In the genomic region with DNA sequence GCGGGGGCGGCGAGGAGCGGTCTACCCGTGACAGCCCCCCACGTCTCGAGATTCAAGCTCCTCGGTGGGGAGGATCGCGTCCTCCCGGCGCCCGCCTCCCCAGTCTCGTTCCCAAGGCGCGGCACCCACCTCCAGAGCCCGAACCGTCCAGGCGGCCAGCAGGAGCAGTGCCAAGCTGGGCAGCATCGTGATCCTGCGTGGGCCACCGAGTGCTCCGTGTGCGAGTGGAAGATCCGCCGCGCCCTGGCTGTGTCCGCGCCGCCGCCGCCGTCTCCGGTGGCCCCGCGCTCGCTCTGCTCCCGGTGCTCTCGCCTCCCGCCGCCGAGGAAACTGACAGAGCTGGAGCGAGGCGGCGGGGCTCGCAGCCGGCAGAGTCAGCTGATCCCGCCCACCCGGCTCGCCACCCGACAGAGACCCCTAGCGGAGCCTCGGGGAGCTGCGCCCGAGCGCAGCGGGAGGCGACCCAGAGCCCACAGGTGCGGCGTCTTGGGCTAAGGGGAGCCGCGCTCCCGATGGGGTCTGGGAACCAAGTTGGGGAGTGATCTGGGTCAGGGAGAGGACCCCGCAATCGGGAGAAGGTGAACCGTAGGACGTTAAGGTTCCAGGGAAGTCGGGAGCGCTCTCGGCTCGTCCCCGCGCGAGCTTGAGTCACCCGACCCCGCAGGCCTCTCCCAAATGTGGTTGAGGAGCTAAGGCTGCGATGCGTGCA, we compare ENCODE assay signal across 7 mouse cellular contexts. TPM values are rescaled to one million over a fixed set of nuclear protein-coding genes. Genes with fewer than 3 reads are reported as not detected.
DNase-seq lines count a peak whose midpoint lies in the region; ATAC-seq lines count a peak whose summit lies in the region.

A gene (minus strand): TSS at position 394 of the 709 bp plus-strand sequence.

- peak within 1 kb of the TSS; percentile 54 for H3K27ac ChIP-seq in intestine, embryonic 16.5 days (ENCODE audit: low read length)
- H3K27ac ChIP-seq in midbrain, embryonic 11.5 days (ENCODE audit: low read depth, low read length): peak within 1 kb of the TSS; percentile 82

- peak within 1 kb of the TSS; percentile 75 for H3K4me3 ChIP-seq in intestine, embryonic 16.5 days (ENCODE audit: low read length)
- H3K4me3 ChIP-seq in midbrain, embryonic 11.5 days (ENCODE audit: low read depth, low read length): peak within 1 kb of the TSS; percentile 90

- H3K36me3 ChIP-seq in intestine, embryonic 16.5 days (ENCODE audit: control insufficient read depth, insufficient read depth, low read length): no peaks in the 10 kb centered on the region
- H3K36me3 ChIP-seq in midbrain, embryonic 11.5 days (ENCODE audit: control insufficient read depth, insufficient read depth, low read length): no peaks in the 10 kb centered on the region

- H3K4me2 ChIP-seq in intestine, embryonic 16.5 days (ENCODE audit: low read depth, low read length): peak within 1 kb of the TSS; percentile 79
- peak within 1 kb of the TSS; percentile 56 for H3K4me2 ChIP-seq in midbrain, embryonic 11.5 days

- peak; percentile 80 for DNase-seq in adrenal gland, adult 8-10 months
- DNase-seq in embryo, embryonic 11.5 days (ENCODE audit: low read depth, low spot score): peak; percentile 79
- peak; percentile 88 to 90 for DNase-seq in gastrocnemius, postnatal 4 days (ENCODE audit: low spot score in 2 of 2)
- DNase-seq in left cerebral cortex, postnatal 4 days: peak; percentile 91
- peak; percentile 99 for DNase-seq in midbrain, embryonic 11.5 days (ENCODE audit: low spot score, missing footprints)
- DNase-seq in skeletal muscle tissue, adult 2 months (ENCODE audit: low read depth, low spot score): peak; percentile 67

- H3K4me1 ChIP-seq in intestine, embryonic 16.5 days (ENCODE audit: control insufficient read depth, insufficient read depth, low read length): peaks cover 18% of the 10 kb centered on the region
- peaks cover 7% of the 10 kb centered on the region for H3K4me1 ChIP-seq in midbrain, embryonic 11.5 days (ENCODE audit: control insufficient read depth, insufficient read depth, low read length)

- intact Hi-C loops in left cerebral cortex, postnatal 4 days (cut with DNase I): loop anchor here (2.0 to 5.0 kb wide), 2 partner anchors 83 to 504 kb away; no protein-coding TSS in a partner anchor

- H3K9me3 ChIP-seq in intestine, embryonic 16.5 days (ENCODE audit: control insufficient read depth, low read length): no peaks in the 10 kb centered on the region
- no peaks in the 10 kb centered on the region for H3K9me3 ChIP-seq in midbrain, embryonic 11.5 days (ENCODE audit: control insufficient read depth, low read length)

- H3K9ac ChIP-seq in intestine, embryonic 16.5 days (ENCODE audit: low read depth, low read length): peak within 1 kb of the TSS; percentile 93
- H3K9ac ChIP-seq in midbrain, embryonic 11.5 days (ENCODE audit: low read length): peak within 1 kb of the TSS; percentile 92

- ATAC-seq in intestine, embryonic 16.5 days: peak; percentile 79
- ATAC-seq in midbrain, embryonic 11.5 days (ENCODE audit: low FRiP score): peak; percentile 87

- under 1% methylated on average over 69 of the region's 78 CpGs for WGBS in intestine, embryonic 16.5 days
- under 1% methylated on average over 73 of the region's 78 CpGs for WGBS in midbrain, embryonic 11.5 days

- no peaks in the 10 kb centered on the region for H3K27me3 ChIP-seq in intestine, embryonic 16.5 days (replicated peaks; ENCODE audit: control insufficient read depth, insufficient read depth, low read length)
- H3K27me3 ChIP-seq in midbrain, embryonic 11.5 days (ENCODE audit: control insufficient read depth, insufficient read depth, low read length): peaks cover 2% of the 10 kb centered on the region; the same call in 1 of the 2 replicates

RNA-seq across cellular contexts. Expression of the gene that starts here (rescaled TPM):
- total RNA-seq in adrenal gland, adult 8-10 months (2022): 100 to 1,000 TPM; 320 to 378 (median 351) TPM
- 100 to 1,000 TPM; 259 to 283 TPM for total RNA-seq in gastrocnemius, postnatal 4 days (2021)
- 121 and 125 TPM in 2 replicates for polyA plus RNA-seq in intestine, embryonic 16.5 days (2015; fragmentation: Nextera tagmentation; extraction: Ambion mirVana)
- 100 to 1,000 TPM; 652 to 726 TPM for total RNA-seq in left cerebral cortex, postnatal 4 days (2021)
- 157 and 166 TPM in 2 replicates for polyA plus RNA-seq in midbrain, embryonic 11.5 days (2014; fragmentation: Nextera tagmentation; extraction: Ambion mirVana)

Comparison
In these comparisons a context has a peak if more than half of its experiments do, and no peak if none do; other contexts are left out.
1. Peak in every context shown above with its lines: DNase-seq, ATAC-seq, H3K4me3 ChIP-seq and H3K27ac ChIP-seq.